Mouse (Mus musculus): ENCODE measurements around the gene Cox6b1. TPM values are rescaled to one million over a fixed set of nuclear protein-coding genes. Genes with fewer than 3 reads are reported as not detected.

The Cox6b1 gene
- total and polyA plus RNA-seq, 2 experiments from 2014 or later = 352 to 1,552 TPM

- Histone ChIP-seq H3K27me3 (ENCODE audit: insufficient read depth, low read length) (peaks cover 28% of the 10 kb centered on the region), H3K9ac (replicated peaks; ENCODE audit: low read length) (no peak overlapping the region), H3K4me3 (ENCODE audit: low read length) (no peak overlapping the region), H3K4me2 (ENCODE audit: low read depth, low read length) (no peak overlapping the region), H3K4me1 (ENCODE audit: insufficient read depth, low read length) (no peaks in the 10 kb centered on the region; the same call in 1 of the 2 replicates), H3K9me3 (ENCODE audit: low read length) (no peaks in the 10 kb centered on the region), H3K27ac (no peak overlapping the region), H3K36me3 (ENCODE audit: insufficient read depth, low read length) (no peaks in the 10 kb centered on the region)
- ATAC-seq (no peak), DNase-seq (ENCODE audit: low spot score) (no peak)
- TF ChIP-seq CTCF (IDR thresholded peaks at IDR 0.05; ENCODE audit: low read depth) = no peak
These were observed 3.1 kb upstream of the Cox6b1 start for GRCm38 (mm10) chr7:30629013-30629412.

GRCm38 (mm10) chr7:30626647-30627046, 696 bp upstream of the Cox6b1 start:
- no peaks in the 10 kb centered on the region; the same call in 1 of the 2 replicates for H3K4me1 ChIP-seq (ENCODE audit: insufficient read depth, low read length)
- H3K27ac ChIP-seq = no peak overlapping the region
- H3K9ac ChIP-seq (replicated peaks; ENCODE audit: low read length) = no peak overlapping the region
- WGBS = 87% methylated on average over 5 of the region's 5 CpGs
- ATAC-seq (no peak), DNase-seq (ENCODE audit: low spot score) (no peak)
- peaks cover 10% of the 10 kb centered on the region; the same call in 1 of the 2 replicates for H3K36me3 ChIP-seq (ENCODE audit: insufficient read depth, low read length)
- H3K27me3 ChIP-seq (ENCODE audit: insufficient read depth, low read length) = peaks cover 7% of the 10 kb centered on the region; the same call in 1 of the 2 replicates
- no peaks in the 10 kb centered on the region for H3K9me3 ChIP-seq (ENCODE audit: low read length)
- no peak overlapping the region for H3K4me3 ChIP-seq (ENCODE audit: low read length)
- TF ChIP-seq CTCF (IDR thresholded peaks at IDR 0.05; ENCODE audit: low read depth) = no peak
- peak overlapping the region; percentile 89; the same call in 1 of the 2 replicates for H3K4me2 ChIP-seq (ENCODE audit: low read depth, low read length)

GRCm38 (mm10) chr7:30619202-30619601, 6.7 kb downstream of the Cox6b1 start:
- ATAC-seq (no peak), DNase-seq (ENCODE audit: low spot score) (peak; percentile 35)
- Histone ChIP-seq H3K27me3 (ENCODE audit: insufficient read depth, low read length) (no peaks in the 10 kb centered on the region), H3K4me3 (ENCODE audit: low read length) (no peak overlapping the region), H3K9ac (replicated peaks; ENCODE audit: low read length) (no peak overlapping the region), H3K4me1 (ENCODE audit: insufficient read depth, low read length) (no peaks in the 10 kb centered on the region), H3K27ac (no peak overlapping the region), H3K4me2 (ENCODE audit: low read depth, low read length) (no peak overlapping the region), H3K9me3 (ENCODE audit: low read length) (no peaks in the 10 kb centered on the region), H3K36me3 (ENCODE audit: insufficient read depth, low read length) (peaks cover 25% of the 10 kb centered on the region; the same call in 1 of the 2 replicates)
- peak; percentile 65 for TF ChIP-seq CTCF (IDR thresholded peaks at IDR 0.05; ENCODE audit: low read depth)
- 88% methylated on average over 3 of the region's 3 CpGs for WGBS

DNA sequence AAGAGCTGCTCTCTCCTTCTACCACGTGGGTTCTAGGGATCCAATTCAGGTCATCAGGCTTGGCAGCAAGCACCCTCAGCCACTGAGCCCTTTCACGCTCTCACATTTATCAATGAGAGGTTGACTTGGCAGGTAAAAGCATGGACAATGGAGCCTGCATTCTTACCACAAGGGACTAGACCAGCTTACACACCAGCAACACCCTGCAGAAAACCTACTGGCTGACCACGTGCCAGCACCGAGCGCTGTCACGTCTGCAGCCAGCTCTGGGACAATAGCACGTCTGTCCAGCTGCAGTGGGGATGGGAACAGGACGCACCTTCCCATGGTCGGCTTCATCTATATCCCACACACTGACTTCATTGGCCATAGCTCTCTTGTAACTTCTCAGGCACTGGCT, 7.3 kb downstream of the Cox6b1 start:
- no peak for ATAC-seq
- TF ChIP-seq CTCF (IDR thresholded peaks at IDR 0.05; ENCODE audit: low read depth) = no peak
- H3K4me3 ChIP-seq (ENCODE audit: low read length) = no peak overlapping the region
- peaks cover 25% of the 10 kb centered on the region; the same call in 1 of the 2 replicates for H3K36me3 ChIP-seq (ENCODE audit: insufficient read depth, low read length)
- H3K27ac ChIP-seq = no peak overlapping the region
- H3K4me1 ChIP-seq (ENCODE audit: insufficient read depth, low read length) = no peaks in the 10 kb centered on the region
- no peak overlapping the region for H3K4me2 ChIP-seq (ENCODE audit: low read depth, low read length)
- no peaks in the 10 kb centered on the region for H3K27me3 ChIP-seq (ENCODE audit: insufficient read depth, low read length)
- WGBS = 92% methylated on average over 9 of the region's 9 CpGs
- no peak overlapping the region for H3K9ac ChIP-seq (replicated peaks; ENCODE audit: low read length)
- no peak for DNase-seq (ENCODE audit: low spot score)
- no peaks in the 10 kb centered on the region for H3K9me3 ChIP-seq (ENCODE audit: low read length)

GRCm38 (mm10) chr7:30615049-30615760, 10.7 kb downstream of the Cox6b1 start:
- H3K4me1 ChIP-seq (ENCODE audit: insufficient read depth, low read length) = no peaks in the 10 kb centered on the region
- peaks cover 15% of the 10 kb centered on the region; the same call in 1 of the 2 replicates for H3K36me3 ChIP-seq (ENCODE audit: insufficient read depth, low read length)
- H3K9ac ChIP-seq (replicated peaks; ENCODE audit: low read length) = no peak overlapping the region
- H3K9me3 ChIP-seq (ENCODE audit: low read length) = no peaks in the 10 kb centered on the region
- H3K27me3 ChIP-seq (ENCODE audit: insufficient read depth, low read length) = no peaks in the 10 kb centered on the region
- no peak for TF ChIP-seq CTCF (IDR thresholded peaks at IDR 0.05; ENCODE audit: low read depth)
- no peak overlapping the region for H3K27ac ChIP-seq
- 46% methylated on average over 5 of the region's 5 CpGs for WGBS
- DNase-seq (ENCODE audit: low spot score) (no peak), ATAC-seq (peak; percentile 59; the same call in 1 of the 2 replicates)
- no peak overlapping the region for H3K4me3 ChIP-seq (ENCODE audit: low read length)
- H3K4me2 ChIP-seq (ENCODE audit: low read depth, low read length) = no peak overlapping the region

GRCm38 (mm10) chr7:30614454-30614853, 11.5 kb downstream of the Cox6b1 start:
- Histone ChIP-seq H3K9ac (replicated peaks; ENCODE audit: low read length) (no peak overlapping the region), H3K27ac (no peak overlapping the region), H3K27me3 (ENCODE audit: insufficient read depth, low read length) (no peaks in the 10 kb centered on the region), H3K4me2 (ENCODE audit: low read depth, low read length) (no peak overlapping the region), H3K4me1 (ENCODE audit: insufficient read depth, low read length) (no peaks in the 10 kb centered on the region), H3K36me3 (ENCODE audit: insufficient read depth, low read length) (peaks cover 15% of the 10 kb centered on the region; the same call in 1 of the 2 replicates), H3K9me3 (ENCODE audit: low read length) (no peaks in the 10 kb centered on the region), H3K4me3 (ENCODE audit: low read length) (no peak overlapping the region)
- TF ChIP-seq CTCF (IDR thresholded peaks at IDR 0.05; ENCODE audit: low read depth) = peak; percentile 34
- DNase-seq (ENCODE audit: low spot score) (no peak), ATAC-seq (no peak)
- 85% methylated on average over 2 of the region's 2 CpGs for WGBS

- no peak for ATAC-seq
- Histone ChIP-seq H3K4me1 (ENCODE audit: insufficient read depth, low read length) (no peaks in the 10 kb centered on the region), H3K9me3 (ENCODE audit: low read length) (no peaks in the 10 kb centered on the region), H3K4me2 (ENCODE audit: low read depth, low read length) (no peak overlapping the region), H3K36me3 (ENCODE audit: insufficient read depth, low read length) (peaks cover 12% of the 10 kb centered on the region; the same call in 1 of the 2 replicates), H3K27me3 (ENCODE audit: insufficient read depth, low read length) (no peaks in the 10 kb centered on the region), H3K27ac (no peak overlapping the region), H3K4me3 (ENCODE audit: low read length) (no peak overlapping the region), H3K9ac (replicated peaks; ENCODE audit: low read length) (no peak overlapping the region)
- WGBS = 23% methylated on average over 14 of the region's 14 CpGs
- peak; percentile 72 for TF ChIP-seq CTCF (IDR thresholded peaks at IDR 0.05; ENCODE audit: low read depth)
- peak; percentile 69 for DNase-seq (ENCODE audit: low spot score)
These were observed 12.3 kb downstream of the Cox6b1 start for GRCm38 (mm10) chr7:30613529-30614112.
